Mouse (Mus musculus) neural tube, embryonic 12.5 days (tissue): ENCODE data around the gene Itga10. TPM values are rescaled to one million over a fixed set of nuclear protein-coding genes. Genes with fewer than 3 reads are reported as not detected.
"Not testable (repeated sequence)": the region's sequence is repeated elsewhere in the genome, so short reads cannot be mapped to it uniquely, and the experiment has no call there.

Source experiments
- ATAC-seq: fragments of 200-750 bp; cut with Nextera tagmentation; 2 replicates; pipeline ENCODE4 v1.8.0; 2017; ENCODE audit warnings: low read depth, mild to moderate bottlenecking, moderate TSS enrichment, moderate library complexity; ENCODE audit not compliant: low FRiP score
- H3K27ac ChIP-seq: fragments of 300-500 bp; sonication (generic); 2 replicates; pipeline ENCODE4 v1.5.1; 2016
- H3K27me3 ChIP-seq: fragments of 300-500 bp; sonication (generic); replicated peaks from 2 replicates; pipeline ENCODE4 v1.6.1; 2016; ENCODE audit warnings: mild to moderate bottlenecking
- H3K36me3 ChIP-seq: fragments of 300-500 bp; sonication (generic); 2 replicates; pipeline ENCODE4 v1.6.1; 2016; ENCODE audit warnings: mild to moderate bottlenecking
- H3K4me1 ChIP-seq: fragments of 300-500 bp; sonication (generic); 2 replicates; pipeline ENCODE4 v1.6.1; 2016
- H3K4me2 ChIP-seq: fragments of 300-500 bp; sonication (generic); replicated peaks from 2 replicates; pipeline ENCODE4 v1.6.1; 2016; ENCODE audit warnings: mild to moderate bottlenecking
- H3K4me3 ChIP-seq: fragments of 300-500 bp; sonication (generic); 2 replicates; pipeline ENCODE4 v1.5.1; 2016
- H3K9ac ChIP-seq: fragments of 300-500 bp; sonication (generic); 2 replicates; pipeline ENCODE4 v1.6.1; 2016; ENCODE audit warnings: mild to moderate bottlenecking
- H3K9me3 ChIP-seq: fragments of 300-500 bp; sonication (generic); 2 replicates; pipeline ENCODE4 v1.6.1; 2016; ENCODE audit warnings: mild to moderate bottlenecking
- WGBS: fragments of 180-500 bp; shearing (Covaris S2); methylation state at CpG from one replicate; pipeline ENCODE4 v1.1.7; 2016; 5-methylcytosine and 5-hydroxymethylcytosine counted together
- polyA plus RNA-seq: library from polyadenylated mRNA; unstranded; fragments of >200 nt; fragmentation: Nextera tagmentation; extraction: Ambion mirVana; gene quantifications from 2 replicates; pipeline ENCODE4 v1.2.1, GENCODE M21; 2016

Gene Itga10
- polyA plus RNA-seq, 1 experiment from 2014 or later = 0.90 TPM

DNA sequence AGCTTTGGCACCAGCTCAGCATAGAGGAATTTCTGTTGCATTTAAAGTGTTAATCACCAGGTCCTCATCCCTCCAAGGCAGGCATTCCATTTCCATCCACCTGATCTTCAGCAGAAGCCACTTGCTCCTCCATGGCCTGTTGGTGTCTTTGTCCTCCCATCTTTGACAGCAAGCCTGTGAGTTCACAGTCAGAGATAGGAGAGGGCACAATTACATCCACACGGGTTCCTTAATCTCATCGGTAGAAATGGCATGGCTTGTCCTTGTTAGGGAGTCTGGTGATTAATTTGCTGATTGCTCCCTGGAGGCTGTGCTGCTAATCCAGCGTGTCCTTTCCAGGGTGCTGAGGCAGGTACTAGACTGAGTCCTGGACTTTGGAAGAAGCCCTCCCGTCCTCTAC, 28.1 kb downstream of the Itga10 start:
- no peak overlapping the region for H3K4me2 ChIP-seq
- no peaks in the 10 kb centered on the region for H3K36me3 ChIP-seq
- H3K9me3 ChIP-seq = no peaks in the 10 kb centered on the region
- WGBS = 78% methylated on average over 4 of the region's 4 CpGs
- H3K27me3 ChIP-seq = peaks cover 8% of the 10 kb centered on the region
- ATAC-seq = no peak
- peaks cover 4% of the 10 kb centered on the region; the same call in 1 of the 2 replicates for H3K4me1 ChIP-seq
- no peak overlapping the region for H3K9ac ChIP-seq
- H3K4me3 ChIP-seq = no peak overlapping the region
- H3K27ac ChIP-seq = no peak overlapping the region

GRCm38 (mm10) chr3:96674442-96674841, 29.1 kb downstream of the Itga10 start:
- Histone ChIP-seq H3K27ac (no peak overlapping the region), H3K4me1 (peaks cover 4% of the 10 kb centered on the region; the same call in 1 of the 2 replicates), H3K9me3 (no peaks in the 10 kb centered on the region), H3K27me3 (peaks cover 8% of the 10 kb centered on the region), H3K36me3 (no peaks in the 10 kb centered on the region), H3K9ac (no peak overlapping the region), H3K4me3 (no peak overlapping the region), H3K4me2 (no peak overlapping the region)
- WGBS = 58% methylated on average over 8 of the region's 8 CpGs
- ATAC-seq = no peak

DNA sequence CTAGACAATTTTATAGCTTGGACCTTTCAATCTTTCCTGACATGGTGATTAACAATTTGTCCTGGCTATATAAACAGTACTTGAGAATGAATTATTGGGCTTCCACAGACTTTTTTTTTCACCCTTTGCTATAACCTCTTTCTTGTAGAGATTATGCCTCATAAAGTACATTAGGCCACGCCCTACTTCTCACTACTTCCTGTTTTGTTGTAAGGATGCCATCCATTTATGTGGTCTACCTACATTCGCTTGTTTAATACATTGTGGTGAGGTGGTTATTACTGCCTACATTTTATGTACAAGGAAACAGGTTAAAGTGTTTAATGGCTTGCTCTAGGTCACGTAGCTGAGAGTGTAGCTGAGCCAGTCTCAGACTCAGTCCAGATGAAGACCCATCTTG, 29.8 kb downstream of the Itga10 start:
- Histone ChIP-seq H3K9ac (no peak overlapping the region), H3K9me3 (no peaks in the 10 kb centered on the region), H3K27me3 (peaks cover 14% of the 10 kb centered on the region), H3K4me2 (no peak overlapping the region), H3K4me1 (no peaks in the 10 kb centered on the region), H3K36me3 (no peaks in the 10 kb centered on the region), H3K27ac (no peak overlapping the region), H3K4me3 (no peak overlapping the region)
- ATAC-seq = no peak
- WGBS = 80% methylated on average over 3 of the region's 3 CpGs

- no peak for ATAC-seq
- Histone ChIP-seq H3K4me3 (no peak overlapping the region), H3K4me2 (no peak overlapping the region), H3K27ac (no peak overlapping the region), H3K9ac (no peak overlapping the region), H3K27me3 (peaks cover 19% of the 10 kb centered on the region), H3K36me3 (no peaks in the 10 kb centered on the region), H3K9me3 (no peaks in the 10 kb centered on the region), H3K4me1 (no peaks in the 10 kb centered on the region)
- WGBS = 20% methylated on average over 3 of the region's 3 CpGs
Observed at GRCm38 (mm10) chr3:96675690-96676089, 30.3 kb downstream of the Itga10 start.

DNA sequence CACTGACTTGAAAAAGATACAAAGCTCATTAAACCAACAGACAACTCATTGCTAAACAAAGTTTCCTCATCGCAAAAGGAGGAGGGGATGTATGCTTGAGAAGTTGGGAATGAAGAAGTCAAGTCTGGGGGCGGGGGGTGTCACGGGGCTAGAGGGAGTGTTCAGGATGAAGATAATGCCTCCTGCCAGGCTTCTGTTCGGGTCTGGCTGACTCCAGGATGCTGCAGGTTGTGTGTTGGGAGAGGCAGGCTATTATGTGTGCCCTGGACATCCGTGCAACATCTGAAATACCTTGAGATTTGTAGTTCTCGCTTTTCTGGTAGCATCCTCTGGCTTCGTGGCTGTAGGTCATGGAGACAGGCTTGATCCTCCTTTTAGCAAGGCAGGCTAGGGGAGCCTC, 33.1 kb downstream of the Itga10 start:
- no peak for ATAC-seq

GRCm38 (mm10) chr3:96679159-96679674, 33.8 kb downstream of the Itga10 start:
- no peak for ATAC-seq
- H3K36me3 ChIP-seq = no peaks in the 10 kb centered on the region
- 34% methylated on average over 5 of the region's 5 CpGs for WGBS
- H3K4me2 ChIP-seq = no peak overlapping the region
- no peaks in the 10 kb centered on the region for H3K4me1 ChIP-seq
- H3K4me3 ChIP-seq = no peak overlapping the region
- peaks cover 14% of the 10 kb centered on the region; the same call in 1 of the 2 replicates for H3K27me3 ChIP-seq
- no peak overlapping the region for H3K9ac ChIP-seq
- H3K27ac ChIP-seq = no peak overlapping the region
- no peaks in the 10 kb centered on the region for H3K9me3 ChIP-seq

More for the DNA sequence above, 33.1 kb downstream of the Itga10 start:
- no peaks in the 10 kb centered on the region for H3K4me1 ChIP-seq
- no peaks in the 10 kb centered on the region for H3K9me3 ChIP-seq
- WGBS = 60% methylated on average over 7 of the region's 7 CpGs
- peaks cover 14% of the 10 kb centered on the region; the same call in 1 of the 2 replicates for H3K27me3 ChIP-seq
- H3K27ac ChIP-seq = no peak overlapping the region
- H3K9ac ChIP-seq = no peak overlapping the region
- H3K4me2 ChIP-seq = no peak overlapping the region
- no peak overlapping the region for H3K4me3 ChIP-seq
- no peaks in the 10 kb centered on the region for H3K36me3 ChIP-seq

GRCm38 (mm10) chr3:96680269-96680956, 35.0 kb downstream of the Itga10 start:
- H3K9me3 ChIP-seq = no peaks in the 10 kb centered on the region
- no peak overlapping the region for H3K4me2 ChIP-seq
- no peak overlapping the region for H3K27ac ChIP-seq
- H3K36me3 ChIP-seq = no peaks in the 10 kb centered on the region
- no peak overlapping the region for H3K9ac ChIP-seq
- 18% methylated on average over 12 of the region's 12 CpGs for WGBS
- ATAC-seq = no peak
- peaks cover 8% of the 10 kb centered on the region; the same call in 1 of the 2 replicates for H3K4me1 ChIP-seq
- H3K27me3 ChIP-seq = peaks cover 22% of the 10 kb centered on the region; the same call in 1 of the 2 replicates
- H3K4me3 ChIP-seq = no peak overlapping the region

- Histone ChIP-seq H3K4me2 (no peak overlapping the region), H3K36me3 (no peaks in the 10 kb centered on the region), H3K27me3 (peaks cover 23% of the 10 kb centered on the region; the same call in 1 of the 2 replicates), H3K27ac (no peak overlapping the region), H3K9ac (no peak overlapping the region), H3K4me1 (peaks cover 8% of the 10 kb centered on the region; the same call in 1 of the 2 replicates), H3K9me3 (no peaks in the 10 kb centered on the region), H3K4me3 (no peak overlapping the region)
- WGBS = 85% methylated on average over 3 of the region's 3 CpGs
- no peak for ATAC-seq
Observed at GRCm38 (mm10) chr3:96683496-96683895, 38.1 kb downstream of the Itga10 start.

DNA sequence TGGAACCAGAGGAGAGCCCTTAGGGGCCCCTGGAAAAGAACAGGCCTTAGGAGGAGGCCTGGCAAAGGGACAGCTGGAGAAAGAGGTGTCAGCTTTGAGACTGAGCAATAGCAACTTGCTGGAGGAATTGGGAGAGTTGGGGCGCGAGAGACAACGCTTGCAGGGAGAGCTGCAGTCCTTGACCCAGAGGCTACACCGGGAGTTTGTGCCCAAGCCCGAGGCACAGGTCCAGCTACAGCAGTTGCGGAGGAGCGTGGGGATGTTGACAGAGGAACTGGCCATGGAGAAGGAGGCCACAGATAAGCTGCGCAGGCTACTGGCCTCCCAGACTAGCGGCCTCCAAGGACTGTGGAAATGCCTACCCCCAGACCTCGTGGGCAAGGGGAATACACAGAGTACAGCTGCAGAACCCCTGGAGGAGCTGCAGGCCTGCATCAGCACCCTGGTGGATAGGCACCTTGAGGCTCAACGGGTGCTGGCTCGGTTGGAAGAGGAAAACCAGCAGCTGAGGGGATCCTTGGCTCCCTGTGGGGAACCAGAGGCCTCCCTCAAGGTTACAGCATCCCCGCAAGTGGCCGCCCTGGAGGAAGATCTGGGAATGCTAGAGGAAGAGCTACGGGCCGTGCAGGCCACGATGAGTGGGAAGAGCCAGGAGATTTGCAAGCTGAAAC, 38.9 kb downstream of the Itga10 start:
- Histone ChIP-seq H3K27me3 (peaks cover 23% of the 10 kb centered on the region; the same call in 1 of the 2 replicates), H3K4me1 (peaks cover 8% of the 10 kb centered on the region; the same call in 1 of the 2 replicates), H3K4me2 (peak overlapping the region; percentile 52), H3K36me3 (no peaks in the 10 kb centered on the region), H3K9me3 (no peaks in the 10 kb centered on the region), H3K4me3 (no peak overlapping the region), H3K27ac (no peak overlapping the region), H3K9ac (no peak overlapping the region)
- 59% methylated on average over 17 of the region's 17 CpGs for WGBS
- ATAC-seq = no peak

DNA sequence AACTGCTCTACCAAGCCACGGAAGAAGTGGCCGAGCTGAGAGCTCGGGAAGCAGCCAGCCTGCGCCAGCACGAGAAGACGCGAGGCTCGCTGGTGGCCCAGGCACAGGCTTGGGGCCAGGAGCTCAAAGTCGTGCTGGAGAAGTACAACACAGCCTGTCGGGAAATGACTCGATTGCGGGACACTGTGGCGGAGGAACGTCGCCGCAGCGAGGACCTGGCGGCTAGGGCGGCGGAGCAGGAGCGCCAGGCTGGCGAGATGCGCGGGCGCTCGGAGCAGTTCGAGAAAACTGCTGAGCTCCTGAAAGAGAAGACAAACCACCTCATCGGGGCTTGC, 39.4 kb downstream of the Itga10 start:
- no peaks in the 10 kb centered on the region for H3K36me3 ChIP-seq
- 33% methylated on average over 28 of the region's 28 CpGs for WGBS
- H3K27ac ChIP-seq = no peak overlapping the region
- H3K4me2 ChIP-seq = peak overlapping the region; percentile 52
- no peak overlapping the region; the same call in 1 of the 2 replicates for H3K4me3 ChIP-seq
- H3K9me3 ChIP-seq = no peaks in the 10 kb centered on the region
- no peak for ATAC-seq
- peaks cover 21% of the 10 kb centered on the region; the same call in 1 of the 2 replicates for H3K27me3 ChIP-seq
- peaks cover 8% of the 10 kb centered on the region; the same call in 1 of the 2 replicates for H3K4me1 ChIP-seq
- no peak overlapping the region for H3K9ac ChIP-seq

- H3K4me3 ChIP-seq, H3K4me2 ChIP-seq, H3K4me1 ChIP-seq, ATAC-seq, H3K9ac ChIP-seq, H3K27me3 ChIP-seq, H3K9me3 ChIP-seq, H3K36me3 ChIP-seq, H3K27ac ChIP-seq: not testable (repeated sequence)
- 93% methylated on average over 5 of the region's 5 CpGs for WGBS
Observed at GRCm38 (mm10) chr3:96686057-96686456, 40.7 kb downstream of the Itga10 start.

DNA sequence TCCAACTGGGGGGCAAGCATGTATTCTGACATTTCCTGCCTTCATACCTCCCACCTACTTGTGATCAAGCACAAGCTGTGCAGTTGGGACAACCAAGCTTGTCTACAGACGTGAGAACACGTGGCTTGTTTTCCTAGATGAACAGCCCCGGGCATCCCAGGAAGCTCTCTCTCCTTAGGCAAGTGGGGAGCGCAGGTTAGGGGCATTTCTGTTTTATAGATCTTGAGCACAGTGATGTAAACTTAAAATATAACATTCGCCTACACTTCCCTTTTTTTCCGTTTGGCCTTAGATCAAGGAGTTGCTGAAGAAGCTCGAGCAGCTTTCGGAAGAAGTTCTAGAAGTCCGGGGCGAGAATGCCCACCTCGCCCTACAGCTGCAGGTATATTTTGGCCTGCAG, 43.5 kb downstream of the Itga10 start:
- ATAC-seq = no peak
- Histone ChIP-seq H3K27me3 (peaks cover 9% of the 10 kb centered on the region; the same call in 1 of the 2 replicates), H3K36me3 (no peaks in the 10 kb centered on the region), H3K4me2 (no peak overlapping the region), H3K27ac (no peak overlapping the region), H3K9me3 (no peaks in the 10 kb centered on the region), H3K9ac (no peak overlapping the region), H3K4me1 (peaks cover 8% of the 10 kb centered on the region; the same call in 1 of the 2 replicates), H3K4me3 (no peak overlapping the region)
- WGBS = 87% methylated on average over 11 of the region's 11 CpGs
